Mouse (Mus musculus): ENCODE measurements around the gene Lyrm4. TPM values are rescaled to one million over a fixed set of nuclear protein-coding genes. Genes with fewer than 3 reads are reported as not detected.

Gene Lyrm4
- total and polyA plus RNA-seq, 3 experiments: 22.6 to 25.4 TPM; not detected in 1

DNA sequence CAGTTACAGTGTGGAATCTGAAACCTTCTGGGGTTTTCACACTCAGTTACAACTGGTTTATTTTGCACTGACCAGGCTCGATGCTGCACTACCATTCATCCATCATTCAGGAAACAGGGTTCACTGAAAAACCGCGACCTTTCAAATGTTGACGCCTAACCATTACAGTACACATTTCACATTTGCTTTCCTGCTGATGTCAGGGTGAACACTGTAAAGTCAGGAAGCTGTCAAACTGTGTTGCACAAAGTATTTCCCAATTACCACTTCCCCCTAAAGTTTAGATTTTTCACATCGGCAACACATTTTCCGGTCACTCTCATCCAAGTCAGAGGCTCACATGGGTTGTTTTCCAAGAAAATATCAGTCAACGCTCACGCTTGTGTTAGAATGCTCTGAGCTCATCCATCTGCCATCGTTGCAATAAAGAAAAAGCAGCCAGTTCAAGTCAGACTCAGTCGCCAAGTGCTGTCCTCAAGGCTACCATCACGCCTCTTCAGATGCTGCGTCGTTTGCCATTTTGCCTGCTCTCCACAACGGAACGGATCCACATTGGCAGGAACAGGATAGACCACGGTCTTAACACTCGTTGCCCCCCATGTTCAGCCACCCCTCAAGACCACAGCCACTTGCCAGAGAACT, 167.4 kb downstream of the Lyrm4 start:
- Histone ChIP-seq H3K27ac (ENCODE audit: control insufficient read depth, low read depth, low read length) (no peak overlapping the region), H3K79me2 (ENCODE audit: control insufficient read depth, insufficient read depth, low read length, poor library complexity) (no peaks in the 10 kb centered on the region)
- TF ChIP-seq ELF1 (IDR thresholded peaks at IDR 0.05; ENCODE audit: low read depth, low read length): no peak
- no peak for TF ChIP-seq ETS1 (IDR thresholded peaks at IDR 0.05; ENCODE audit: low read depth, low read length)
- TF ChIP-seq NELFE (IDR thresholded peaks at IDR 0.05; ENCODE audit: low read depth, low read length): no peak
- TF ChIP-seq NRF1 (IDR thresholded peaks at IDR 0.05; ENCODE audit: insufficient read depth, low read depth, low read length, poor library complexity, severe bottlenecking): no peak
- TF ChIP-seq TCF12 (IDR thresholded peaks at IDR 0.05; ENCODE audit: low read depth, low read length): no peak
- no peak for TF ChIP-seq CTCF (IDR thresholded peaks at IDR 0.05 in 2 of 3, conservative IDR thresholded peaks at IDR 0.05 in 1 of 3; ENCODE audit: control insufficient read depth in 1 of 3, insufficient read depth in 1 of 3, low read depth in 2 of 3, low read length in 3 of 3, poor library complexity in 1 of 3, severe bottlenecking in 1 of 3)
- TF ChIP-seq HCFC1 (IDR thresholded peaks at IDR 0.05; ENCODE audit: low read depth, low read length): no peak
- TF ChIP-seq ZNF384 (IDR thresholded peaks at IDR 0.05; ENCODE audit: low read depth, low read length): no peak
- no peak for TF ChIP-seq KAT2A (conservative IDR thresholded peaks at IDR 0.05; ENCODE audit: low read depth, low read length)
- no peak for TF ChIP-seq GABPA (IDR thresholded peaks at IDR 0.05; ENCODE audit: low read depth, low read length)
- TF ChIP-seq MYC (IDR thresholded peaks at IDR 0.05; ENCODE audit: low read depth, low read length): no peak
- TF ChIP-seq MYB (IDR thresholded peaks at IDR 0.05; ENCODE audit: low read depth, low read length): no peak
- no peak for TF ChIP-seq ZC3H11A (IDR thresholded peaks at IDR 0.05; ENCODE audit: low read depth, low read length)
- no peak for TF ChIP-seq POLR2AphosphoS2 (IDR thresholded peaks at IDR 0.05; ENCODE audit: low read length)
- no peak for TF ChIP-seq TBP (IDR thresholded peaks at IDR 0.05; ENCODE audit: low read depth, low read length)
- TF ChIP-seq BHLHE40 (IDR thresholded peaks at IDR 0.05; ENCODE audit: borderline replicate concordance, low read depth, low read length): no peak
- no peak for TF ChIP-seq USF1 (IDR thresholded peaks at IDR 0.05; ENCODE audit: low read depth, low read length)
- TF ChIP-seq EP300 (IDR thresholded peaks at IDR 0.05; ENCODE audit: low read depth in 1 of 2, low read length in 2 of 2): no peak
- TF ChIP-seq RCOR1 (IDR thresholded peaks at IDR 0.05; ENCODE audit: low read depth, low read length): no peak
- TF ChIP-seq MAFK (IDR thresholded peaks at IDR 0.05; ENCODE audit: borderline replicate concordance, low read depth, low read length): no peak

More for the DNA sequence above, 167.4 kb downstream of the Lyrm4 start:
- H3K4me1 ChIP-seq (ENCODE audit: control insufficient read depth in 1 of 2, insufficient read depth in 2 of 2, low read length in 2 of 2): no peaks in the 10 kb centered on the region
- DNase-seq (ENCODE audit: low read depth, low spot score): no peak
- no peaks in the 10 kb centered on the region for H3K9me3 ChIP-seq (replicated peaks; ENCODE audit: insufficient read depth, low read length)
- no peak overlapping the region for H3K4me3 ChIP-seq (ENCODE audit: control insufficient read depth in 1 of 2, insufficient read depth in 1 of 2, low read depth in 2 of 2, low read length in 2 of 2)
- H3K36me3 ChIP-seq (ENCODE audit: control insufficient read depth in 1 of 2, insufficient read depth in 2 of 2, low read length in 2 of 2): no peaks in the 10 kb centered on the region; a peak in 1 of 4 replicates
- H3K27me3 ChIP-seq (ENCODE audit: control insufficient read depth in 1 of 2, insufficient read depth in 2 of 2, low read length in 2 of 2): no peaks in the 10 kb centered on the region
- no peak overlapping the region for H3K9ac ChIP-seq (ENCODE audit: control insufficient read depth, low read depth, low read length, poor library complexity, severe bottlenecking)
